Mouse (Mus musculus) yolk sac, embryonic 10.5 days (tissue): ENCODE measurements at regions not wholly inside any gene's neighbourhood (a gene's known extent, or its start where the extent isn't known, plus 50 kb on each side); places are given as distances from the start of the nearest gene placed in this dataset.

Source experiments
- DNase-seq: peaks from one replicate; pipeline ENCODE4 v3.0.0-alpha.2; 2017; ENCODE audit warnings: low spot score

DNA sequence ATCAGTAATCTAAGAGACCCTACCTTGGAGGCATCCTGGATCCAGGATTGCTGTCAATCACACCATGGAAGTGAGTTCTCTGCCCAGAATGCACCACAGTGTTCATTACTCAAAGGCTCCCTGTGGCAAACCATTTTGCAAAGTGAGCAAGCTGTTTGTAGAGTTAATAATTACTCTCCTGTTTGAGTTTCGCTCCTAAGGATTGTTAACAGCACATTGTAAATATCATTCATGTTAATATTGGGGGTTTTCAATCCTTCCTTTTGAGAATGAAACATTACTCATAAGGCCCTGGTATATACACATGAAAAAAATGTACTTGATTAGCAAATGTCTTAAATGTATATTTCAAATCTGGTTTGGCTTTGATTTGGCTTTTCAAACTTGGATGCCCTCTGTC lies 58.1 kb upstream of the Clstn2 start:
- no peak for DNase-seq

DNA sequence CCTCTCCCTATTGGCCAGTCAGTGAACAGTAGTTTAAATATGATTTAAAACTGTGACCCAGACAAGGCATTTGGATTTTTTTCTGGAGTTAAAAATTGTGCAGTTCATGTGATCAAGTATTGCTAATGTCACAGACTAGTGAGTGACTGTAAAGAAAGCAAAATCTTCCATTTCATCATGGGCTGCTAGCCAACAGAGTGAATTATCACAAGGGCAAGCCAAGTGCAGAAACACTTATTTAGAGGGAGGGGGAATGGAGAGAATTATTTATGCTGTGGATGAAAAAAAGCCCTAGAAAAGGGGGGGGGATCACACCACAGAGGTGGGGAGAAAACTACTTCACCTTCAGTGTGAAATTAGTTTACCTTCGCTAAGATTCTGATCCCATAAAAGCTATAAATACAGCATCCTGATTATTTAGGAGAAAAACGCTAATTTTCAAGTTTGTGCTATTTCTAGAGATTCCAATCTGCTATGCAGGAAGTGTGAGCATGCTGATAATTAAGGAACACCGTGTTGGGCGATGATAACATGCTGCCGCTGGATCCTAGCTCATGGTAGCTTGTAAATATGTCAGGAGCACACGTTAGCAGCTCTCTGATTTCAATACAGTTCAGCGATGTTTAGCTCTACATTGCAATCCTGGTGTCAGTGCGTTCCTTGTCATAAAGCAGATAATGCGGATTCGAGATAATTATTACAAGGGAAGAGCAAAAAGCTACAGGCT lies 62.2 kb upstream of the Clstn2 start:
- DNase-seq = no peak

DNA sequence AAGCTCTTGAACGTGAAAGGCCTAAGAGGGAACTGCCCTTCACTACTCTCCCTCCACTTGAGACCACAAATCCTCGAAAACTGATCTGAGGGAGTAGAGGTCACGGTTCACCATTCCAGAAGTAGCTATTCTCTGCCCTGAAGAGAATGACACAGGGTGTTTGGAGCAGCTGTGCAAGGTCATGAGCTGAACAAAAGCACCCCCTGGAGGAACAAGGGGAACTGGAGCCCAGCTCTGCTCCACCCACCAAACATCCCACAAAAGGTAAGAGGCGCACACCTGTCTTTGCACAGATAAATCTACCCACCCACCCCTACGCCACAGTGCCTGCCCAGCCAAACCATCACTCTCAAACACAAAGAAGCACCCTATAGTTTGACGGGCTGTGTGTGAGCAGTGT lies 90.4 kb upstream of the Clstn2 start:
- DNase-seq = no peak

DNA sequence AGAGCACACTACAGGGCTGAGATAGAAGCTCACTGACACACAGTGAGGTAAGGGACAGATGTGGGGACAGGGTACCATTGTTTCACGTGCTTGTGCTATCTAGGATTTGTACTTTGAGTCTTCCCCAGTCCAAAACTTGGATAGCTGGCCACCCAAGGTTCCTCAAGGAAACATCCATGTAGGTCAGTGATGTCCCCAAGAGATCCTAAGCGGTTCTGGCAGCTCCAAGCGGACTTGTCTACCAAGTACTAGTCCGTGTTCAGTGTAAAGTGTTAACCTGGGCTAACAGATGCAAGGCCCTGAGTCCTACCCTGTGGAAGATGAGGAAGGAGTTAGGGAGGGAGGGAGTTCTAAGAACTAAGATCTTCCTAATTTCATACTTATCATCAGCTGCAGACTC lies 96.6 kb upstream of the Clstn2 start:
- no peak for DNase-seq

GRCm38 (mm10) chr9:98130849-98131248 lies 97.9 kb upstream of the Clstn2 start:
- no peak for DNase-seq

DNA sequence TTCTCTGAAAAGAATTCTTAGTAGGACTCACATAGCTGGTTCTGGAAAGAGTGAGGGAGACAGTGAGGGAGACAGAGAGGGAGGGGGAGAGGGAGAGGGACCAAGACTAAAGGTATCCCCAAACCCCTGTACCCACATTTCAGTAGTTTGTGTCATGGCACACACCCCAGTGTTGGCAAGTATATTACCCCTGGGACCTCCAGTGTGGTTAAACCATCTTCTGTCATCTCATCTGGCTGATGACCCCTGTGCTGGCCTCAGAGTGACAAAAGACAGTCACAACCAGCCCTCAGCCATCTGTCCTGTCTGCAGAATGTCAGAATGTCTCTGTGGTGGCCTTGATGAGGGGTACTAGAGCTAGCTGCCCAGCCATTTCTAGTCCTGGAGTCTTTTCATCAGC lies 107.6 kb upstream of the Clstn2 start:
- no peak for DNase-seq

DNA sequence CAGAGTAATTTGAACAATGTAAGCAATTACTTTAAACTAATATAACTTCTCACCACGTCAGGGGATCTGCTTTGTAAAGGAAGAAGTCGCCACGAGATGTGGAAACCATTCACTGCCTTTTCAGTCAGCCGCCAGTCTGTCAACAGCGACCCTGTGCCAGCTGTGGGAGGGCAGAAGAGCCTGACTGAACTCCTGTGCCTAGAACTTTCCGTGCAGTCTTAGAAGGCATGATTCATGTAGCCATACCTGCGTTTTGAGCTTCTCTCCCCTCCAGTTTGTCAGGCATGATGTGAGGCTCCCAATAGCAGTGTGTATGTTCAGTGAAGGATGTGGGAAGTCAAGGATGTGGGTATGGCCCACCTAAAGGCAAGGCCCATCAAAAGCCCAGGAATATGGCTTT lies 109.1 kb upstream of the Clstn2 start:
- no peak for DNase-seq

GRCm38 (mm10) chr9:98146901-98147300 lies 113.9 kb upstream of the Clstn2 start:
- DNase-seq = no peak

DNA sequence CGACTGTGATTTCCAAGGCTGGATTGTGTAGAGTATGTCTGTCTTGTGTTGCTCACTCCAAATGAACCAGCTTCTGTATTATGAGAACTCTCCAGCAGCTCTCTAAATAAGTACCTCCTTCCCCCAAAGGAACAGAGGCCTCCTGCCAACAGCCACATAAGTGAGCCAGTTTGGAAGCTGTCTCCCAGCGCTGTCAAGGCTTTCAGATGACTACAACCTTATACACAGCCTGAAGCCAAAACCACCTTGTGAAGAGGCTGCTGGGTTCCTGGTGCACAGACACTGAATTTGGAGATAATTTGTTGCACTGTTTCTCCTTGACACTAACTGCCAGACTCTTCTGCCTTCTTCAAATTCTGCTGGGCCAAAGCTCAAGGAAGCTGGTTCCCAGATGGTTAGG lies 125.4 kb upstream of the Clstn2 start:
- no peak for DNase-seq

DNA sequence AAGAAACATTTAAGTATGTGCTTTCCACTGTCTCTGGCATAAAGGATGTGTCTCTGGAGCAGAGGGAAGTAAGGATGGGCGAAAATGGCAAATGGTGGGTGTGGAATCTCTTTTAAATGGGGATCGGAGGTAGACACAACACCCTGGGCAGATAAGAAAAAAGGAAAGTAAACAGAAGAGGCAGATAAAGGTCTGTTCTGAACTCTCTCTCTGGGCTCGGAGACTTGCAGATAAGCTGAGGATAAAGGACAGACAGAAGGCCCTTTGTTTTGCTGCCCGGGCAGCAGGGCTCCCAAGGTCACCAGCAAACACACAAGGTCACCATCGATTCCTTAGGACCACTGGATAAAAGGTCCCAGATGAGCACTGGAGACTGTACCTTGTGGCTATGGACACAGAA lies 122.7 kb upstream of the Nmnat3 start:
- no peak for DNase-seq

DNA sequence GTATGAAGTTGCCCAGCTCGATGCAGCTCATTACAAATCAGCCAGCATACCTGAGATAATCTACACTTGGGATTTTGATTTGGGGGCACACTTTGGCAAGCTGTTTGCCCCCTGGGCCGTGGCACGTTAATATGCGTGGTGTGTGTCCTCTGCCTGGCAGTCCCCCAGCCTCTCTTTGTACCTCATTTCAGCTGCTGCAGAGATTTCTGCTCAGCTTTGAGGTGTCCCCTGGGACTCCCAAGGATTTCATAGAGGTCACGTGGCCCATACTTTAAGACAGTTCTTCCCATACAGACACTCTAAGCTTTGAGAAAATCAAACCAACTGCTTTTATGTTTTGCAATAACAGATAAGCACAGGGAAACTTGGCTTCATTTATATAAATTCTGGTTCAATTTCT lies 113.2 kb upstream of the Nmnat3 start:
- no peak for DNase-seq

DNA sequence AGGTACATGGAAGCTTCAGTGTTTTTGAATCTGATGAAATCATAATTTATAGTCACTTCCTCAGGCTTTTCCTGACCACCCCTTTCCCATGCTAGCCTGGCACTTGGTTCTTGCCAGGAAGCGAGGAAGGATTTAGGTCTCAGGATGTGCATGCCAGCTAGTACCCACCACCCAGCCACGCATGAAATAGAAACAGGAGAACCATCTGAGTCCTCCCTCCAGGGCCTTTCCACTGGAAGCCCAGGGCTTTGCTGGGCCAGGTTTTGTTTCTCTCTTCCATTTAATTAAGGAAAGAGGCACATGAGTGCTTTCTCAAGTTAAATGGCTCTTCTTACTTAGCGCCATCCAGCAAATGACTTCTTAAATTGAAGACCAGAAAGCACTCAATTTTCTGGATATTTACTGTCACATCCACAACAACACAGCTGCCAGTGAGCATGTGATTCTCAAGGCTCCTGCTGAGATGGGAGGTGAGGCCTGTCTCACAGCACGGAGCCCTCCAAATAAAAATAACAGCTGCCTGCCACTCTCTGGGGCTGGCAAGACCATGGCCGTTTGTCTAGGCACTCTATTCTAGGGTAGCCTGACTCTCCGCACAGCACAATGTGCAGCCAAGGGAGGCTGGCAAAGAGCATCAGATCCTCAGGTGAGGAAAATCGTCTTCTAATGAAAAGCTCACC lies 110.4 kb upstream of the Nmnat3 start:
- no peak for DNase-seq

GRCm38 (mm10) chr9:98180766-98181165 lies 106.5 kb upstream of the Nmnat3 start:
- DNase-seq = no peak

- no peak for DNase-seq
Observed at GRCm38 (mm10) chr9:98186757-98187300, 100.4 kb upstream of the Nmnat3 start.

GRCm38 (mm10) chr9:98194356-98194755 lies 92.9 kb upstream of the Nmnat3 start:
- no peak for DNase-seq

DNA sequence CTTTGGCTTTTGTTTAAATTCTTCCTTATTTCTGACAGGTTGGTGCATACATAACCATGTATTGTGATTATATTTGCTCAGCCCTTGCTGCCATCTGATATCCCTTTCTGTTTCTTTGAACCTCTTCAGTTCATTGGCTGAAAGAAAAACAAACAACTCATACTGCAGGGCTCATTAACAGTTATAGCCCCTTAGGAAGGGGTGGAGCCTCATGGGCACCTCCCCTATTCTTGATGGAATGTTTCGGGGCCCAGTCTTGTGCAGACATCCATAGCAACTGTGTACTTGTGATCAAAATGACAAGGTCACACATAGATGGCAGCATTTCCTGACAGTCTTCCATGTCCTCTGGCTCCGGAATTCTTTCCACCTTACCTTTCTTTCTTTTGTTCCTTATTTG lies 68.4 kb upstream of the Nmnat3 start:
- DNase-seq = no peak

DNA sequence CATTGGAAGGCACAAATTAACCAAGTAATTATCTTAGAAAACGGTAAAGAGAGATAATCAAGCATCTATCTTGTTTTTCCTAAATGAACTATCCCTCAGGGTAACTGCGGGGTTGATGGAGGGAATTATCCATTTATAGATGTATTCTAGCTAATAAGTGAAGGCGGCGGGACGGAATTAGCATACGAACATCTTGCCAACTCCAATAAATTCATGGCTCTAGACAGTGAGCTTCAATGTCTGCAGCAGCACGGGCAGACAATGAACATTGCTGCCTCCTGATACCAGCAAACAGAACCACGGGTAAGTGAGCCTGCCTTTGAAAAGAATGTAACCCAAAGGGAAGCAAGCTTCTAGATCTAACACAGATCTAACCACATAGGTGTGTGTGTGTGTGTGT lies 66.9 kb upstream of the Nmnat3 start:
- DNase-seq = no peak

- no peak for DNase-seq
Observed at GRCm38 (mm10) chr9:98221766-98222165, 65.5 kb upstream of the Nmnat3 start.

GRCm38 (mm10) chr9:98228226-98228625 lies 59.0 kb upstream of the Nmnat3 start:
- no peak for DNase-seq

DNA sequence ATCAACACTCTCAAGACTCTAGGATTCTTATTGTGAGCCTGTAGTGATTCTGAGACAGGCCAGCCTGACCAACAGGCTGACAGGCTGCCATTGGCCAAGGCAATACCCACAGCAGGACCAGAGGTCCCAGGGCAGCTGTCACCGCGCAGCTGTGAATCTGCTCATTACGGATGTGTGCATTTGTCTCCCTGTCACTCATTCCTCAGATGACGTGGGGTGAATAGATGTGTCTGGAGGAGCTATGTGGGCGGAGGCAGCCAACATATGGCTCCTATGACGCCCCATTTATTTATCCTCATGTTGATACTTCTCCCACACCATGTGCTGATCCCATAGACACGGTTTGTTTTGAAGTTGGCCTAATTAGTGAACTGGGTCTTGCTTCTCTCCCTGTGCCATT lies 58.3 kb upstream of the Nmnat3 start:
- no peak for DNase-seq

DNA sequence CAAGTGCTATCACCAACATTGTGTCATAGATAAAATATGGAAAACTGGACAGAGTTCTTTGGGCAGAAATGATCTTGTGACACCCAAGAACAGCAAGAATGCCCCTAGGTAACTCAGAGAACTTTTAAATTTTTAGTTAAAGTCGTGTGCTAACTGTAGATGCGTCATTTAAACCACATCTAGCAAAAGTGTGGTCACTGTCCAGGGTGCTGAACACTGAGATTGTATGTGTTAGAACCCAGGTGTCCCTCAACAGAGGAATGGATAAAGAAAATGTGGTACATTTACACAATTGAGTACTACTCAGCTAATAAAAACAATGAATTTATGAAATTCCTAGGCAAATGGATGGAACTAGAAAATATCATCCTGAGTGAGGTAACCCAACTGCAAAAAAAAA lies 52.5 kb upstream of the Nmnat3 start:
- peak; percentile 8 for DNase-seq
